Mouse (Mus musculus): ENCODE data around the gene Speer4e. TPM values are rescaled to one million over a fixed set of nuclear protein-coding genes. Genes with fewer than 3 reads are reported as not detected.
"Not testable (repeated sequence)": the region's sequence is repeated elsewhere in the genome, so short reads cannot be mapped to it uniquely, and the experiment has no call there.

The Speer4e gene
- total RNA-seq (2014; rRNA removed) (not detected in 2 replicates), polyA plus RNA-seq (2015; fragmentation: Nextera tagmentation; extraction: Ambion mirVana) (not detected in 2 replicates)

DNA sequence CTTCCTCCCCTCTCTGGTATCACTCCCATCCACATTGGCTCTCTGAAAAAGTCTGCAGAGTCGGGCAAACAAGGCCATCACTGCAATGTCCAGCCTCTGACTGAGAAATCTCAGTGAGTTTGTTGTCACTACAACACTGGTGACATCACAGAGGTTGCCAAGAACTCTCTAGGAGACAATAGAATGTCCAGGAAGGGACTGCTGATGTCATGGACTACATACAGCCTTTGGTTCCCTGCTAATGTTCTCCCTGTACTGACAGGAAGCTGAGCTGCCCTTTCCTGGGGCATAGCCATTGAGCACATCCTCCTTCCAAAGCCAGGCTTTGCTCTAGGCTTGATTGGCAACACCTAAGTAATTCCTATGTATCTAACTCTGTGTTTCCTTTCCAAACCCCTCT is at the start of gene Speer4e:
Gene Speer4e (minus strand): TSS at position 101 of the 400 bp plus-strand sequence.
- not testable (repeated sequence) for H3K4me3 ChIP-seq (ENCODE audit: low read depth, low read length); H3K27me3 ChIP-seq (ENCODE audit: insufficient read depth, low read length); H3K4me1 ChIP-seq (ENCODE audit: insufficient read depth); H3K36me3 ChIP-seq (ENCODE audit: insufficient read depth); H3K9ac ChIP-seq; H3K9me3 ChIP-seq (ENCODE audit: low read length); H3K4me2 ChIP-seq (ENCODE audit: low read depth); H3K27ac ChIP-seq (ENCODE audit: low read depth, low read length); ATAC-seq; DNase-seq
- 41% methylated on average over 1 of the region's 1 CpGs for WGBS

GRCm38 (mm10) chr5:14986649-14987387 is 48.6 kb upstream of the Speer4e start:
- ATAC-seq; H3K36me3 ChIP-seq (ENCODE audit: insufficient read depth); H3K4me3 ChIP-seq (ENCODE audit: low read depth, low read length); H3K9ac ChIP-seq; H3K4me2 ChIP-seq (ENCODE audit: low read depth); H3K4me1 ChIP-seq (ENCODE audit: insufficient read depth); DNase-seq; H3K27ac ChIP-seq (ENCODE audit: low read depth, low read length); H3K27me3 ChIP-seq (ENCODE audit: insufficient read depth, low read length); H3K9me3 ChIP-seq (ENCODE audit: low read length): not testable (repeated sequence)
- WGBS = 40% methylated on average over 5 of the region's 6 CpGs

DNA sequence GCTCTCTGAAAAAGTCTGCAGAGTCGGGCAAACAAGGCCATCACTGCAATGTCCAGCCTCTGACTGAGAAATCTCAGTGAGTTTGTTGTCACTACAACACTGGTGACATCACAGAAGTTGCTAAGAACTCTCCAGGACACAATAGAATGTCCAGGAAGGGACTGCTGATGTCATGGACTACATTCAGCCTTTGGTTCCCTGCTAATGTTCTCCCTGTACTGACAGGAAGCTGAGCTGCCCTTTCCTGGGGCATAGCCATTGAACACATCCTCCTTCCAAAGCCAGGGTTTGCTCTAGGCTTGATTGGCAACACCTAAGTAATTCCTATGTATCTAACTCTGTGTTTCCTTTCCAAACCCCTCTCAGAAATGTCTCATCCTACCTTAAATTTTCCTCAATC is 40.6 kb upstream of the Speer4e start, which contains the start of gene Gm10354:
Gene Gm10354 (minus strand): TSS at position 101 of the 400 bp plus-strand sequence.
- H3K36me3 ChIP-seq (ENCODE audit: insufficient read depth); DNase-seq; H3K9ac ChIP-seq; H3K27ac ChIP-seq (ENCODE audit: low read depth, low read length); H3K4me2 ChIP-seq (ENCODE audit: low read depth); H3K4me1 ChIP-seq (ENCODE audit: insufficient read depth); H3K9me3 ChIP-seq (ENCODE audit: low read length); H3K4me3 ChIP-seq (ENCODE audit: low read depth, low read length); H3K27me3 ChIP-seq (ENCODE audit: insufficient read depth, low read length); ATAC-seq: not testable (repeated sequence)
- no CpG with 5 or more reads among the region's 1 CpGs for WGBS

DNA sequence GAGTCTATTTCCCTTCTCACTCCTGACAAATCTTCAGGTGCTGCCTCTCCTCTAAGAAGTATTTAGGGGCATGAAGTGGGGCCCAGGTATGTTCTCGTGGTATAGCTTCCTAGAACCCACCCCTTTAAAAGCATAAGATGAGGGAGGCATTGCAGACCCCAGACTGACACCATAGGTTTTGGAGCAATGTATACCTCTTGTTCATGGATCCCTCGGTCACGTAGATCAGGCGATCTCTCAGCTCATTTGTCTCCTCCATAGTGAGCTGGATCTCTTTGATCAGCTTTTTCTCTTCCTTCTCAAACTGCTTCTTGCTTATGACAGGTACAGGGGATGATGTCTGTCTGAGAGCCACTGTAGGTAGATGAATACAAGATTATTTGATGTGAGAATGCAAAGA is 39.1 kb upstream of the Speer4e start:
- not testable (repeated sequence) for H3K27ac ChIP-seq (ENCODE audit: low read depth, low read length); H3K9me3 ChIP-seq (ENCODE audit: low read length); DNase-seq; ATAC-seq; H3K4me3 ChIP-seq (ENCODE audit: low read depth, low read length); H3K4me2 ChIP-seq (ENCODE audit: low read depth); H3K9ac ChIP-seq; H3K36me3 ChIP-seq (ENCODE audit: insufficient read depth); H3K27me3 ChIP-seq (ENCODE audit: insufficient read depth, low read length); H3K4me1 ChIP-seq (ENCODE audit: insufficient read depth)
- WGBS = 78% methylated on average over 4 of the region's 4 CpGs

DNA sequence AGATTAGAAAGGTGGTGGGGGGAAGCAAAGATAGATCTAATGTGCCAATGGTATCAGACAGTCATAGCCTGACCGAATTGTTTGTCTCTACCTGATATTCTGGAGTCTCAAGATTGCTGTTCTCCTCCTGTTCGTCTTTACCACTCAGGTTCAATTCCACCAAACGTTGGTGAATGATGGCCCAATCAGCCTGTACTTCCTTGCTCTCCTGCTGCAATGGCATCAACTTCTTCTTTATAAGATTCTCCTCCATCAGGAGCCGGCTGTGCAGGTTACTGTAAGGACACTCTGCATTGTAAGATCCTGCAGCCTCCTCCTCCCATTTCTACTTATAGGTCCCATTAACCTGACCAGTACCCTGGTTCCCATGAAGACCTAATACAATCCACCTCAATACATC is 37.1 kb upstream of the Speer4e start:
- not testable (repeated sequence) for H3K4me1 ChIP-seq (ENCODE audit: insufficient read depth); H3K27ac ChIP-seq (ENCODE audit: low read depth, low read length); H3K36me3 ChIP-seq (ENCODE audit: insufficient read depth); H3K4me3 ChIP-seq (ENCODE audit: low read depth, low read length); H3K4me2 ChIP-seq (ENCODE audit: low read depth); H3K27me3 ChIP-seq (ENCODE audit: insufficient read depth, low read length); ATAC-seq; DNase-seq; H3K9ac ChIP-seq
- WGBS = 72% methylated on average over 3 of the region's 4 CpGs
- H3K9me3 ChIP-seq (ENCODE audit: low read length) = peaks cover 11% of the 10 kb centered on the region

- H3K27me3 ChIP-seq (ENCODE audit: insufficient read depth, low read length); H3K36me3 ChIP-seq (ENCODE audit: insufficient read depth); DNase-seq; H3K4me3 ChIP-seq (ENCODE audit: low read depth, low read length); ATAC-seq; H3K9ac ChIP-seq; H3K27ac ChIP-seq (ENCODE audit: low read depth, low read length); H3K9me3 ChIP-seq (ENCODE audit: low read length); H3K4me1 ChIP-seq (ENCODE audit: insufficient read depth); H3K4me2 ChIP-seq (ENCODE audit: low read depth): not testable (repeated sequence)
- 79% methylated on average over 3 of the region's 3 CpGs for WGBS
These were observed 34.6 kb upstream of the Speer4e start for GRCm38 (mm10) chr5:14972841-14973240.

DNA sequence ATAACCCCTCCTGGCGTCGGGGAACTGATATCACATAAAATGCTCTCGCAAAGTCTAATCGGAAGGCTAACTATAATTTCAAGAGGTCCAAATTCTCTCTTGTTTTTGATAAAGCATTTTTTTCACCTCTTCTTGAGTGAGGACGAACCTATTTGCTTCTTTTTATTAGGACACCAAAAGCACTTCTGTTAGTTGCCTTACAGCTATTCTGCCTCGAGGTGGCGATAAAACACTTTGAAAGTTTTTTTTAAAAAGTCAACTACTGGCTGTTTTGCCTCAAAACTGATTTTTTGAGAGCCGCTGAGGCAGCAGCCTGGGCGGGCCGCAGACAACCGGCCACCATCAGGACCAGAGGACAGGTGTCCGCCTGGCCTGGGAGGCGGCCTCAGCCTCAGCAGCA is 25.6 kb upstream of the Speer4e start:
- H3K4me2 ChIP-seq (ENCODE audit: low read depth); ATAC-seq; H3K9ac ChIP-seq; H3K27me3 ChIP-seq (ENCODE audit: insufficient read depth, low read length); H3K4me3 ChIP-seq (ENCODE audit: low read depth, low read length); H3K27ac ChIP-seq (ENCODE audit: low read depth, low read length); DNase-seq; H3K4me1 ChIP-seq (ENCODE audit: insufficient read depth); H3K36me3 ChIP-seq (ENCODE audit: insufficient read depth): not testable (repeated sequence)
- WGBS = 83% methylated on average over 13 of the region's 13 CpGs
- peaks cover 12% of the 10 kb centered on the region for H3K9me3 ChIP-seq (ENCODE audit: low read length)

- not testable (repeated sequence) for H3K4me1 ChIP-seq (ENCODE audit: insufficient read depth); H3K4me2 ChIP-seq (ENCODE audit: low read depth); ATAC-seq; H3K27ac ChIP-seq (ENCODE audit: low read depth, low read length); H3K9ac ChIP-seq; DNase-seq; H3K36me3 ChIP-seq (ENCODE audit: insufficient read depth); H3K4me3 ChIP-seq (ENCODE audit: low read depth, low read length); H3K27me3 ChIP-seq (ENCODE audit: insufficient read depth, low read length)
- H3K9me3 ChIP-seq (ENCODE audit: low read length) = peaks cover 15% of the 10 kb centered on the region
- 80% methylated on average over 4 of the region's 4 CpGs for WGBS
These were observed 23.3 kb upstream of the Speer4e start for GRCm38 (mm10) chr5:14961502-14961901.

GRCm38 (mm10) chr5:14955928-14956706 is 17.9 kb upstream of the Speer4e start:
- peaks cover 14% of the 10 kb centered on the region; the same call in 1 of the 2 replicates for H3K9me3 ChIP-seq (ENCODE audit: low read length)
- H3K9ac ChIP-seq; H3K27ac ChIP-seq (ENCODE audit: low read depth, low read length); H3K4me3 ChIP-seq (ENCODE audit: low read depth, low read length); H3K27me3 ChIP-seq (ENCODE audit: insufficient read depth, low read length); H3K4me1 ChIP-seq (ENCODE audit: insufficient read depth); ATAC-seq; H3K36me3 ChIP-seq (ENCODE audit: insufficient read depth); DNase-seq; H3K4me2 ChIP-seq (ENCODE audit: low read depth): not testable (repeated sequence)
- WGBS = 96% methylated on average over 1 of the region's 1 CpGs

- H3K4me1 ChIP-seq (ENCODE audit: insufficient read depth); H3K4me3 ChIP-seq (ENCODE audit: low read depth, low read length); H3K9ac ChIP-seq; ATAC-seq; DNase-seq; H3K4me2 ChIP-seq (ENCODE audit: low read depth); H3K27ac ChIP-seq (ENCODE audit: low read depth, low read length); H3K27me3 ChIP-seq (ENCODE audit: insufficient read depth, low read length); H3K36me3 ChIP-seq (ENCODE audit: insufficient read depth): not testable (repeated sequence)
- H3K9me3 ChIP-seq (ENCODE audit: low read length) = peaks cover 11% of the 10 kb centered on the region; the same call in 1 of the 2 replicates
These were observed 15.4 kb upstream of the Speer4e start for GRCm38 (mm10) chr5:14953587-14953986.

Measured in forebrain, postnatal 0 days (tissue).